In genomic region chr1:106176791-106177190, GRCm38 (mm10) we compare ENCODE assay signal across 11 mouse cellular contexts. TPM values are rescaled to one million over a fixed set of nuclear protein-coding genes. Genes with fewer than 3 reads are reported as not detected.
DNase-seq lines count a peak whose midpoint lies in the region; ATAC-seq and TF ChIP-seq lines count a peak whose summit lies in the region.
"Had no signal": no experiment of that assay in that cellular context is flagged by ENCODE, and none has a peak within 500 bp of the region (broad histone marks: within the 10 kb centered on the region; RNA-seq: fewer than 3 reads in every experiment).

No protein-coding gene starts in this region.

- H3K27me3 ChIP-seq in liver, adult 2 months (ENCODE audit: control insufficient read depth, insufficient read depth, low read length), result no peaks in the 10 kb centered on the region
- H3K27me3 ChIP-seq in liver, postnatal 0 days (ENCODE audit: insufficient read depth, low read length), result no peaks in the 10 kb centered on the region
- H3K27me3 ChIP-seq in forebrain, embryonic 13.5 days, result no peaks in the 10 kb centered on the region
- H3K27me3 ChIP-seq in hindbrain, embryonic 14.5 days (ENCODE audit: control insufficient read depth, insufficient read depth, low read length), result no peaks in the 10 kb centered on the region
- H3K27me3 ChIP-seq in neural tube, embryonic 15.5 days (replicated peaks), result no peaks in the 10 kb centered on the region
- H3K27me3 ChIP-seq: kidney, embryonic 15.5 days; limb, embryonic 15.5 days had no signal

- H3K79me2 ChIP-seq in liver, adult 2 months (ENCODE audit: control insufficient read depth, insufficient read depth, low read length), result peaks cover 31% of the 10 kb centered on the region

- no peak overlapping the region for H3K4me3 ChIP-seq in liver, adult 2 months (ENCODE audit: insufficient read depth, low read depth, low read length)
- no peak overlapping the region for H3K4me3 ChIP-seq in liver, postnatal 0 days (ENCODE audit: low read depth, low read length)
- 0 out of 2 replicates have a peak overlapping the region, but pooled peaks have one; percentile 20 for H3K4me3 ChIP-seq in forebrain, embryonic 13.5 days
- peak overlapping the region; percentile 12; the same call in 1 of the 2 replicates for H3K4me3 ChIP-seq in hindbrain, embryonic 14.5 days (replicated peaks; ENCODE audit: low read length)
- H3K4me3 ChIP-seq in neural tube, embryonic 15.5 days (replicated peaks), result no peak overlapping the region
- H3K4me3 ChIP-seq: kidney, embryonic 15.5 days; limb, embryonic 15.5 days had no signal

- no peaks in the 10 kb centered on the region for H3K36me3 ChIP-seq in liver, adult 2 months (ENCODE audit: control insufficient read depth, insufficient read depth, low read length)
- no peaks in the 10 kb centered on the region for H3K36me3 ChIP-seq in liver, postnatal 0 days (replicated peaks; ENCODE audit: insufficient read depth, low read length)
- H3K36me3 ChIP-seq in forebrain, embryonic 13.5 days (ENCODE audit: poor library complexity, severe bottlenecking), result no peaks in the 10 kb centered on the region
- no peaks in the 10 kb centered on the region for H3K36me3 ChIP-seq in hindbrain, embryonic 14.5 days (replicated peaks; ENCODE audit: control insufficient read depth, insufficient read depth)
- no peaks in the 10 kb centered on the region for H3K36me3 ChIP-seq in neural tube, embryonic 15.5 days
- H3K36me3 ChIP-seq: kidney, embryonic 15.5 days; limb, embryonic 15.5 days had no signal

- no peak for TF ChIP-seq EP300 in liver, postnatal 0 days (IDR thresholded peaks at IDR 0.05; ENCODE audit: low read depth)

- TF ChIP-seq POLR2A in liver, adult 2 months (IDR thresholded peaks at IDR 0.05; ENCODE audit: extremely low read depth, insufficient read depth, low read length), result no peak

- no peaks in the 10 kb centered on the region for H3K9me3 ChIP-seq in liver, postnatal 0 days (ENCODE audit: low read length)
- no peaks in the 10 kb centered on the region for H3K9me3 ChIP-seq in forebrain, embryonic 13.5 days (replicated peaks)
- no peaks in the 10 kb centered on the region for H3K9me3 ChIP-seq in hindbrain, embryonic 14.5 days (ENCODE audit: control insufficient read depth, low read length)
- H3K9me3 ChIP-seq in neural tube, embryonic 15.5 days (replicated peaks), result no peaks in the 10 kb centered on the region
- H3K9me3 ChIP-seq: kidney, embryonic 15.5 days; limb, embryonic 15.5 days had no signal

- no peak overlapping the region for H3K9ac ChIP-seq in liver, adult 2 months (ENCODE audit: low read depth, low read length)
- H3K9ac ChIP-seq in liver, postnatal 0 days (replicated peaks), result no peak overlapping the region
- no peak overlapping the region for H3K9ac ChIP-seq in forebrain, embryonic 13.5 days
- H3K9ac ChIP-seq in hindbrain, embryonic 14.5 days, result peak overlapping the region; percentile 16; the same call in 1 of the 2 replicates
- H3K9ac ChIP-seq in neural tube, embryonic 15.5 days (replicated peaks), result no peak overlapping the region
- H3K9ac ChIP-seq: kidney, embryonic 15.5 days; limb, embryonic 15.5 days had no signal

- intact Hi-C loops in left cerebral cortex, postnatal 25 days (cut with DNase I), result loop anchor here (10.0 kb wide), 2 partner anchors 98 to 538 kb away; partner anchors contain the start of gene Bcl2

- no peak for DNase-seq in liver, adult 2 months (ENCODE audit: extremely low read depth, low read depth, low spot score)
- no peak for DNase-seq in liver, postnatal 0 days
- no peak for DNase-seq in hindbrain, embryonic 14.5 days (ENCODE audit: low spot score)
- no peak for DNase-seq in adrenal gland, postnatal 4 days (ENCODE audit: low spot score in 2 of 2)
- no peak for DNase-seq in embryo, embryonic 11 days
- no peak for DNase-seq in left cerebral cortex, postnatal 25 days (ENCODE audit: low spot score in 2 of 2)
- DNase-seq: cerebellum, adult 9-11 months had no signal

- H3K4me1 ChIP-seq in liver, adult 2 months (ENCODE audit: control insufficient read depth, insufficient read depth, low read length), result peaks cover 16% of the 10 kb centered on the region; the same call in 1 of the 2 replicates
- H3K4me1 ChIP-seq in liver, postnatal 0 days (ENCODE audit: insufficient read depth), result peaks cover 10% of the 10 kb centered on the region
- peaks cover 55% of the 10 kb centered on the region for H3K4me1 ChIP-seq in forebrain, embryonic 13.5 days
- H3K4me1 ChIP-seq in hindbrain, embryonic 14.5 days (replicated peaks; ENCODE audit: control insufficient read depth, insufficient read depth, low read length), result peaks cover 42% of the 10 kb centered on the region
- H3K4me1 ChIP-seq in neural tube, embryonic 15.5 days, result peaks cover 21% of the 10 kb centered on the region

- no peak for TF ChIP-seq CTCF in liver, adult 2 months (IDR thresholded peaks at IDR 0.05; ENCODE audit: low read depth, low read length)
- no peak for TF ChIP-seq CTCF in liver, postnatal 0 days (IDR thresholded peaks at IDR 0.05; ENCODE audit: low read depth)

- H3K27ac ChIP-seq in liver, adult 2 months (replicated peaks; ENCODE audit: insufficient read depth, low read depth, low read length), result 0 out of 2 replicates have a peak overlapping the region, but pooled peaks have one; percentile 39
- H3K27ac ChIP-seq in liver, postnatal 0 days (ENCODE audit: low read depth), result no peak overlapping the region
- no peak overlapping the region for H3K27ac ChIP-seq in forebrain, embryonic 13.5 days
- no peak overlapping the region for H3K27ac ChIP-seq in hindbrain, embryonic 14.5 days
- H3K27ac ChIP-seq in neural tube, embryonic 15.5 days (replicated peaks), result no peak overlapping the region
- H3K27ac ChIP-seq: kidney, embryonic 15.5 days; limb, embryonic 15.5 days had no signal

- WGBS in liver, adult 2 months, result 89% methylated on average over 1 of the region's 1 CpGs
- 59% methylated on average over 1 of the region's 1 CpGs for WGBS in liver, postnatal 0 days (ENCODE audit: insufficient replicate concordance)
- 8% methylated on average over 1 of the region's 1 CpGs for WGBS in forebrain, embryonic 13.5 days
- 14% methylated on average over 1 of the region's 1 CpGs for WGBS in hindbrain, embryonic 14.5 days
- 30% methylated on average over 1 of the region's 1 CpGs for WGBS in neural tube, embryonic 15.5 days

- no peak for ATAC-seq in liver, postnatal 0 days
- ATAC-seq in forebrain, embryonic 13.5 days, result no peak; the same call in 1 of the 2 replicates
- no peak for ATAC-seq in hindbrain, embryonic 14.5 days (ENCODE audit: low FRiP score)
- no peak for ATAC-seq in neural tube, embryonic 15.5 days (ENCODE audit: low FRiP score)

- no peak overlapping the region for H3K4me2 ChIP-seq in liver, postnatal 0 days (ENCODE audit: low read depth, low read length)
- peak overlapping the region; percentile 53 for H3K4me2 ChIP-seq in forebrain, embryonic 13.5 days
- H3K4me2 ChIP-seq in hindbrain, embryonic 14.5 days (replicated peaks), result peak overlapping the region; percentile 60
- H3K4me2 ChIP-seq in neural tube, embryonic 15.5 days, result peak overlapping the region; percentile 27
- H3K4me2 ChIP-seq: kidney, embryonic 15.5 days; limb, embryonic 15.5 days had no signal

RNA-seq across cellular contexts. Expression of gene Phlpp1, which starts 5.2 kb away (rescaled TPM):
- total RNA-seq in liver, adult 2 months (2014; rRNA removed), result 8.3 and 13.1 TPM in 2 replicates
- polyA plus RNA-seq in liver, adult 2 months (2012; rRNA removed), result 7.8 and 8.7 TPM in 2 replicates
- polyA plus RNA-seq in liver, postnatal 0 days (2015; fragmentation: Nextera tagmentation; extraction: Ambion mirVana), result 0.73 and 0.86 TPM in 2 replicates
- 8.0 and 8.8 TPM in 2 replicates for polyA plus RNA-seq in forebrain, embryonic 13.5 days (2015; fragmentation: Nextera tagmentation; extraction: Ambion mirVana)
- polyA plus RNA-seq in hindbrain, embryonic 14.5 days (2014; fragmentation: Nextera tagmentation; extraction: Ambion mirVana), result 9.6 and 11.1 TPM in 2 replicates
- 7.5 and 7.8 TPM in 2 replicates for polyA plus RNA-seq in neural tube, embryonic 15.5 days (2015; fragmentation: Nextera tagmentation; extraction: Ambion mirVana)
- 10 to 100 TPM; 18.6 to 19.4 TPM for total RNA-seq in adrenal gland, postnatal 4 days (2021)
- 10 to 100 TPM; 60.2 to 64.6 TPM for total RNA-seq in left cerebral cortex, postnatal 25 days (2021)

Comparison
In these comparisons a context has a peak if more than half of its experiments do, and no peak if none do; other contexts are left out.
1. H3K4me3 ChIP-seq: peak in forebrain, embryonic 13.5 days (single experiment) and hindbrain, embryonic 14.5 days (single experiment); none in liver, adult 2 months (single experiment), liver, postnatal 0 days (single experiment) and neural tube, embryonic 15.5 days (single experiment).